Mouse (Mus musculus) c-Kit-negative CD71-positive TER-119-positive erythroid progenitor cells, embryonic 14.5 days (primary cell): ENCODE data around the gene Mapkapk2.
"Not testable (repeated sequence)": the region's sequence is repeated elsewhere in the genome, so short reads cannot be mapped to it uniquely, and the experiment has no call there.

Source experiments
- DNase-seq: peaks from one replicate; pipeline ENCODE4 v3.0.0-alpha.2; 2013; ENCODE audit warnings: low read depth, low spot score

Mapkapk2 gene

DNA sequence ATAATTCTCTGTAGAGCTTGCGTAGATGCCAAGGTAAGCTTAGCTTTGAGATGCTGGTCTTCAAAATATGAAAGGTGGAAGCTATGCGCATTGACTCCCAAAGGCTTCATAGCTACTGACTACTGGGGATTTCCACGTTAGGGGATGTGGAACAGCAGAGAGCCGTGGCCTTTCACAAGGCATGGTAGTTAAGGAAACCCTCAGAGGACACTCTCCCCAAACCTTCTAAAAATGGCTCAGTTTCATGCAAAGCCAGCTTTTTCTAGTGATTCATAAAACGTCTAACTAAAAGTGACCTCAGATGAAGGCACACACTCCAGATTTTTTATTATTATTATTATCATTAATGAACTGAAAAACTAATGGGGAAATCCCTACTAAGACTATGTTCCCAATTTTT, 47.6 kb downstream of the Mapkapk2 start:
- no peak for DNase-seq

DNA sequence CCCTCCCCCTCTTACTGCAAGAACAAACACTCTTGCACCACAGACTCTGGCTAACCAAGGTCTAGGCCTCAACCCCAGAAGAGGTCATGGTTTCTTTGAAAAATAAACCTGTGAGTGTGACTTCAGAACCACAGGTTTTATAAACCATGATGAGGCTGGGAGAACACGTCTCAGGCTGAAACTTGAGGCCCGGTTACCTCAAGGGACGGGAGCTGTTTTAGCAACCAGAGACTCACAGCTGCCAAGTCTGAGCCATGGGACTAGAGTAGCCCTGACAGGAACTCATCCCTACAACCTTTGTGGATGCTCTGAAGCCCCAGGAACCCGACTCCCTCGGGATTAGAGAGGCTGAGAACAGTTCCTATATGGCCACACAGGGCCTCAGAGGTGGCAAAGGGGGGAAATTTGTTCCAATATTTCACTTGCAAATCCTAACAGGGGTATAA, 48.2 kb downstream of the Mapkapk2 start:
- no peak for DNase-seq

DNA sequence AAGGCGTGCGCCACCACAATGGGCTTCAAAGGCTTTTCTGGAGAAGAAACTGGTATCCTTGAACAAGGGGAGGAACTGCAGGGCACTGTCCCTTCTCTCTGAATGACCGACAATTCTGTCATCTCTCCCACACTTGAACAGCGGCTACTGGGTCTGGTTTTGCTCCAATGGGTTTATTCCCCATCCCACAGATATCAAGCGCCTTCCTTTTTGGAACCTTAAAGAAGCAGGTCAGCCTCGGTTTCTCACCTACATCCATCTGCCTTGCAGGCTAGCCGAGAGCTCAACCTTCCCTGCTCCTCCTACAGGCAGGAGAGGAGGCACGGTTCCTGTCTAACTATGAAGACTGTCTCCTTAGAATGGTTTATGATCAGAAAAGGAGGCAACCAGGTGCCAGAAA, 48.7 kb downstream of the Mapkapk2 start:
- DNase-seq, result no peak

DNA sequence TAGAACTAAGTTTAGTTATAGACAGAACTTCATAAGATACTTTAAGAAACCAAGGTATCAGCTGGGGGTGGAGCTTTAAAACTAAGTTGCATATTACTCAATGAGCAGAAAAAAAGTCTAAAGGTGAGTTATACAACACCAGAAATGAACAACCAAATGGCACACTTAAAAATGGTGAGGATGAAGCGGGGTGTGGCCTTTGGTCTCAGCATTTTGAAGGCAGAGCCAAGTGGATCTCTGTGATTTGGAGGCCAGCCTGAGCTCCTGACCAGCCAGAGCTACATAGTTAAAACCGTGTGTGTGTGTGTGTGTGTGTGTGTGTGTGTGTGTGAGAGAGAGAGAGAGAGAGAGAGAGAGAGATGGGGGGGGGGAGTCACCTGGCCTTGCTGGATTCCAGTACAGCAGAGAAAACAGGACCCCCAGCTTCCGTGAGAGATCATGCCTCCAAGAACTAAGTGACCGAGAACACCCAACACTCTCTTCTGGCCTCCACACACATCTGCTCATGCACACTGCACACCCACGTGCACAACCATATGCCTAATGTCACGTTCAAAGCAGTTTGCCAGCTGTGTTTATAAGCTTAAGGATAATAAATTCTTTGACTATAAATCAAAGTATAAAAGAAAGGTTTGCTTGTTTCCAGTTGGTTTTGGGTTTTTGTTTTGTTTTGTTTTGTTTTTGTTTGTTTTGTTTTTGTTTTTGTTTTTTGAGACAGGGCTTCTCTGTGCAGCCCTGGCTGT, 49.3 kb downstream of the Mapkapk2 start:
- no peak for DNase-seq

DNA sequence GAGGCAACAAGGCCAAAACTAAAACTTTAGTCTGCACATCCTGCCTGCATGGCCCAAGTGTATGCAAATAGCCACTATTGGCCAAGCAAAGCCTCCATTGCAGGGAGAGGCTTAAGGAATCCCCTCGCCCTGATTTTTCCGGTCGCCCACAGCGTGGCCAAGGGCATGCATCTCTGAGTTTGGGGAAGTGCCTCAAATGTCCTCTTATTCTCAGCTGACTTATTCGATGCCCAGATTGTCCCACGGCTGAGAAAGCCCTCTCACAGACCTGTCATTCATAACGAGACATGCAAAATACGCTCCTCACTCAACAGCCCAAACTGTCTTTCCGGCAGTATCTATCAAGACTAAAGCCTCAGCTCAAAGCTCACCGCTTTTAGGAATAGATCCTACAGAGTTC, 51.0 kb downstream of the Mapkapk2 start:
- DNase-seq, result no peak

DNA sequence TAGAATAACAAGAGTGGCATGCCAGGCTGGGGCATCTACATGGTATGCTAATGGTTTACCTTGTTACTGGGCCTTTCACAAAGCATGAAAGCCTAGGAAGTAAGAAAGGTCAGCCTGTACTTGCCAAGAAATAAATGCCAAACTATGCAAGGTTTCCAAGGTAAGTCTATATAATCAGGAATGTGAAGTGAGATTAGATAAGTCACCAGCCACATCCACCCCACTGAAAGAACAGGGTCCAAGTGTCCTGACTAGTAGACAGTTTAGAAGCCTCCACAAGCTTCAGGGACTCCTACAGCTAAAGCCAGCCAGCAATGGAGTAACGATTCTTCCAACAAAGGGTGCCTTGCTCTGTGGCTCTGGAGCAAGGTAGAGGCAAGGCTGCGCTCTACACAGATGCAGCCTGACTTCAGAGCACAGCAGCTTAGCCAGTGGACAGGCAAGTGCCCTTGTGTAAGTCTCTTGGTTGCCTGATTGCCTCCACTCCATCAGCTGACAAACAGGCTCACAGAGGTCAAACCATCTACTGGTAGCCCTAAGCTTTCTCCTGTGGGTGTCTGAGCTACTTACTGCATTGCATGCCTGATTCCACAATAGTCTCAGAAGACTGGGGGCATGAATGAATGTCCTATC, 51.8 kb downstream of the Mapkapk2 start:
- DNase-seq, result no peak

DNA sequence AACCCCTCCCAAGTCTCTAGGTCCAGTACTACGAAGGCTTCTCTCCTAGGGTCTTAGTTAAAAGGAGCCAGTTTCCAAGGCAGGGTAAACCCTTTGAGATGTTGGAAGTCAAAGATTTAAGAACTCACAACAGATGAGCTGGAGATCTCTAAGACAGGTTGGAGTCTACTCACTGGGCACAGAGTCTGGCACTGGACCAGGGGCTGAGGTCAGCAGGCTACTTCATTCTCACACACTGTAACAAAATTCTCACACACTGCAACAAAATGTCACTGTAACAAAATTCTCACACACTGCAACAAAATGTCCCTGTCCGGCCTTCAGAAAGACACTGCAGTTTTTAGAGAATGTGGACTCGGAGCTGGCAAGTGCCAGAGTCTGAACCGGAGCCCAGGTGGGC, 54.0 kb downstream of the Mapkapk2 start:
- DNase-seq, result no peak

DNA sequence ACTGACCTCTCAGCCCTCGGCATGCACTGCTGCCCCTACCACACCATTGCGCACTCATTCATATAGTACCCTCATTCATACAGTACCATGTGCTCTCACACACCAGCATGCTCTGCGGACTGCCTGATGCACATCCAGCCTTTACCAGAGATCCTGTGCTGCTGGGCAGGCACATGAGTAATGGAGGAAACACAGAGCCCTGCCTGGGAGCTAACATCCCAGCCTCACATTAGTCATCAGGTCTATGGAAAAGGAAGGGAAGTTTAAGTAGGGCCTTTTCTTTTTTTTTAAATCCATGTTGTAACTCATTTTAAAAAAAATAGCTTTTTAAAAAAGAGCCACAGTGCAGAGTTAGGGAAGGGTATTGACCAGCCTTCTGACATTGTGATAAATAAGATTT, 54.9 kb downstream of the Mapkapk2 start:
- DNase-seq, result no peak

DNA sequence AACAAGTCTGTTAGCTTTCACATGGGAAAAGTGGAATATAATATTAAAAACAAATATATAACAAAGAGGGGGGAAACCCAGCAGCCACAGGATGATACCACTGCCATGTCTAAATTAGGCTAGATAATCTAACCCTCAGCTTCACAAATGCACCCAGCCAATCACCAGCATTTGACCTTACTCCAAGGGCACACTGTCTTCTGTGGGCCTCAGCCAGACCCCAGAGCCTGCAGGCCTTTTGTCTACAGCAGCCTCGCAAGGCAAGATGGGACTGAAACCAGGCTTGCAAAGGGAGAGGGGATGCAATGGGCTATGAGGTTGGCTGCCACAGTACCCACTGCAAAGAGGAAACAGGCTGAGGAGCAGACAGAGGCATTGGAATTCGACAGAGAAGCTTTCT, 55.4 kb downstream of the Mapkapk2 start:
- no peak for DNase-seq

DNA sequence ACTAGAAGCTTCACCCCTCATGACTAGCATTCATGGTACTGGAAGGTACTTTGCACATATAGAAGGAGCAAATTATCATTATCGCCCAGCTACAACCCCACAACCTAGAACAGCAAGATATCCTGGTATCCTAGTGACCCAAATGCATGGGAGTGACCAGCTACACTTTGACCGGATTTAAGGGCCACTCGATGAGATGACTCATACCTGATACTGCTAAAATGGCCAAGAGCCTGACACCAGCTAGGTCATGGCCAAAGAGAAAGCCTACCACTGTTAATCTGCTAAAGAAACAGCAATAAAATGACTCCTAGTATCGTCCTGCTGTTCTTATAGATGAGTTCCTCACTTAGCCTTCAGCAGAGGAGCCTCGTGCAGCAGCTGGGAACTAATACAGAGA, 58.1 kb downstream of the Mapkapk2 start:
- no peak for DNase-seq

DNA sequence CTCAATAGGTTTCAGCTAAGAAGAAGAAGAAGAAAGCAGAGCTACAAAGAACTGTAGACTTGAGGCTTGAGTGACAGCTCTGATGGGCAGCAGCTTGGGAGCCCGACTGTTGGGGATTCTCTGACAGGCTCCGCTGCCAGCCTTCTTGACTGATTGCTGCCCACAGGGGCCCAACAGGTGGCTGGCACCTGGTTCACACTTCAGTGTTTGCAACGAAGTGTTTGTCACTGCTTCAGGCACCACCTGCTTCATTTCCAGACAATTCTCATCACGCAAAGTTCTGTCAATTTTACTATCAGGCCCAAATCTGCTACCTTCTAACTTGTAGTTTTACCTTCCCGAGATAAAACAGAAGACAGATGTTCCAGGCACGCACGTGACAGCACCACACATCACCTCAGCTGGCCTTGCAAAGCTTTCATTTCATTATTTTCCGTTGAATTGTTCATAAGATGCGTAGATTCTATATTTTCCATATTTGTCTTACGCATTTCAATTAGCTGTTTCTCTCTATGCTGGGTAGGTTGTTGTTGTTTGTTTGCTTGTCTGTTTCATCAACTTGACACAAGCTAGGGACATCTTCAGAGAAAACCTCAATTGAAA, 59.1 kb downstream of the Mapkapk2 start:
- no peak for DNase-seq

DNA sequence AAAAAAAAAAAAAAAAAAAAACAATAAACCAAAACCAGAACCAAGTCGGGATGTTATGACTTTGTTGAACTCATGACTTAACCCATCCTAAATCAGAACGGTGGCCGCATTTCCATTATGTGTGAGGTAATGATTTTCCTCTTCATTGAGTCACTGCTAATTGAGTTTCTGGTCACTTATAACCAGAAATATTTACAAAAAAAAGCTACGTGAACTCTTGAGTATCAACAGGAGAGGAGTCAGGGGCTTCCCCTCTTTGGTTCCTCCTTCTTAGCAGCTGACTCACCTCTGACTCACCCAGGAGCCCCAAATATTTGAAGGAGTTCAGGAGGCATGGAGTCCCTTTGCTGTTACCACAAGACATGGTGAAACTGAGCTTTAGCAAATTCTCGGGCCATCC, 59.6 kb downstream of the Mapkapk2 start:
- no peak for DNase-seq

DNA sequence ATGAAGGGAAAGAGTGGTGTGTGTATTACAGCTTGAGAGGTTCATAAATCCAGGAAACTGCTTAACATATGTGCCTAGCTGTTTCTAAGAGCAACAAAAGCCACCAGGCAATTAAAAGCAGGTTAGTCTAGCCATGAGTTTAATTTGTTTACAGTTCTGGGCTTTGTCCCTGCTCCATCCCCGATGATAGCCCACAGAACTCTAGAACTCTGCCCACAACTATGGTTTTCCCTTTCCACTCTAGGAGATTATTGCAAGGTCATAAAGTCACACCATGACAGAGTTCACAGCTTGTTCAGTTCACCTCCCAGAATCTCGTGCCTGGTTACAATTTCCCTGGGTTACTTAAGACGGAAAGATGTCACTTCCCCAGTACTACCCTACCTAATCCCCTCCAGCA, 66.4 kb downstream of the Mapkapk2 start:
- DNase-seq, result no peak

DNA sequence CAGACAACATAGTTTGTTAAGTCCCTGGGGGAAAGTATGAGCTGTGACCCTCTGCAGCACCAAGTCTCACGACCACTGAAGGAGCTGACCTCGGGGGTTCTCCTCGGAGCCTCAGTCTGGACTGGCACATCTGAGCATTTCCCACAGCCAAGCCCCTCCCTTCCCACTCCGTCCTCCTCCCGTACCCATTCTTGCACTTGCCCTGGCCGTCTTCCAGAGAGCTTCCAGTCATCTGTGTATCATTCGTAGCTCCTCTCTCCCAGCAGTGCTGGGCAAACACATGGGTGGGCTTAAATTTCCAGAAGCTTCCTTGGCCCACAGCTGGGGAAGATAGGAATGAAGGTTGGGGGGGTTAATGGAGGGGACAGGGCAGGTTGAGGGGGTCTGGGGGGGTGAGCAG, 67.4 kb downstream of the Mapkapk2 start:
- no peak for DNase-seq

DNA sequence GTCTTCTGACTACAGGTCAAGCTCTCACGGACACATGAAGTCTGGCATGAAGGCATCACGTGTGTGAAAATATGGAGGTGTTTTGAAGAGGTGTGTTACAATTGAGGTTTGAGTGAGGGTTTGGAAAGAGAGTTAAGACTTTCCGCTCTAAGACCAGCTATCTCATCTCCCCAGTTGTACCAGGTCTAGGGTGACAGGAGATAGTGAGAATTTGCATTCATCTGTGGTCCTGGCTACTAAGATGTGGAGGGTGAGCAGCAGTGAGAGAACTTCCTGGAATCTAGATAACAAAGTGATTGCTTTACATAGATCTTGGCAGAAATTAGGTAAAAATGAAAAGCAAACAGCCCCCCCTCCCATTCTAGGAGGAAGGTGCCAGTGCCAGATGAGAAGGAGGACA, 68.4 kb downstream of the Mapkapk2 start:
- no peak for DNase-seq

DNA sequence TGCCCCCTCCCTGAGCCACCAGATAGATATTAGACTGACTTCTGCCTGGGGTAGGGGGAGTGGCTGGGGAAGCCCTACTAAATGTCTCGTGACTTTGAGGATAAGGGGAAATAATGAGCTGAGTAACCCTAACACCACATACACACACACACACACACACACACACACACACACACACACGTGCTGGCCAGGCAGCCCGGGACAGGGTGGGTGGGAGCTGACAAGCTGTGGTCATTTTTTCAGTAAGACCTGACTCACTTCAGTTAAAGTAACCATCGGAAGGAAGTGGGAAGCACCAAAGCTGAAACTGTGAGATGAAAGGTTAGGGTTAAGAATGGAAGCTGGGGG, 71.8 kb downstream of the Mapkapk2 start:
- no peak for DNase-seq

DNA sequence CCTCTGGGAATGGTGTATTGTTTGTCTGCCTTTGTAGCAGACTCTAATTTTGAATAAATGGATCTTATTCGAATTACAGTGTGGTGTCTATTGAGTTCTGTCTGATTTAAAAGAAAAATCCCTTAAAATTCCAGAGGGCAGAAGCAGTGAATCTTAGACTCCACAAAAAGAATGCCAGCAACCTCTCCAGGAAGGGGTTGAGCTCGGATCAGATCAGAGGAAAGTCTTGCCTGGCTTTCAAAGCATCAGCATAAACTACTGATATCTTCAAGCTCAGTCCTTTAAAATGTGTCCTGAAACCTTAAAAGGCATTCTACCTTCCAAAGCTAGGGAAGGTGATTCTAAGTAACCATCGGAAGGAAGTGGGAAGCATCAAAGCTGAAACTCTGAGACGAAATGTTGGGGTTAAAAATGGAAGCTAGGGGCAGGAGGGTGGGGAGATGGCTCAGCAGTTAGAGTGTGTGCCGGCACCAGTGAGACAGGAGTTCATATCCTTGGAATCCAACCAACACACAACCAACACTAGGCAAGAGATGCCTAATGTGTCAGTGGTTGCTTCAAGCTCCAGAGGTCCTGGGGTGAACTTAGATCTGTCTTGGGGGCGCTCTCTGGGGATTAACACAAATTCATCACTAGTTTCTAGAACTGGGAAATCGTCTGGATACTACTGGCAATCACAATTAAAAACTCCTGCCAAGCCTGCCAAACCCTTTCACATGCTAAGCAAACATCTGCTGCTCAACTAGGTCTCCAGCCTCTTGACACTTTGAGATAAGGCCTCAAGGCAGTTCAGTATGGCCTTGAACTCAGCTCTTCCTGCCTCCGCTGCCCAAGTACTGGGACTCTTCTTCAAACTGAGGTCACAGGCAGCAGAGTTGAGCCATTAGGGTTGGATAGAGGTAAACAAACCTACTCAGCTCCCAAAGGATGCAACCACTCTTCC, 72.5 kb downstream of the Mapkapk2 start:
- DNase-seq, result no peak

DNA sequence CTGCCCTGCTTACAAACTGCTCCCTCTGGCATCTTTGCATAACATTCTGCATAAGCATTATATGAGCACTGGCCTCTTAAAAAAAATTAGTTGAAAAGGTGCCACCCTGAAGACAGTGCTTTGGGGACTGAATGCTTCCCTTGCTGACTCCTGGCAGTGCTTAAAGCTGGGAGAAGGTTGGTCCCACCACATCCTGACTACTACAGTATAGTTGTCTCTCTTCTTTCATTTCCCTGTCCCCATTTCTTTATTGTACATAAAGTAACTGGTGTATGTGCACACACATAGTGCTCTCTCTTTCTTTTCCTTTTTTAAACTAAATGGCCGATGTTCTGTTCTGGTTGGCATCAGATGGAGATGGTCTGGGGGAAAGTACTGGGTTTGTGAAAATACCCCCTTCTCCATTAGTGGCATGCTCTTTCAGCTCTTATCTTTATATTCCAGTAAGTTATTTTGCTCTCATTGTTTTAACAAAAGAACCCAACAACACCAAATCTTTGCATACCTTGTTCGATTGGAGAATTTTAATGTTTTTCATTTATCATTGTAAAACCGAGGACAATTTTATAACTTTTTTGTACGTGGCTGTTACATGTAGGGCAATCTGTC, 74.3 kb downstream of the Mapkapk2 start:
- DNase-seq, result not testable (repeated sequence)

DNA sequence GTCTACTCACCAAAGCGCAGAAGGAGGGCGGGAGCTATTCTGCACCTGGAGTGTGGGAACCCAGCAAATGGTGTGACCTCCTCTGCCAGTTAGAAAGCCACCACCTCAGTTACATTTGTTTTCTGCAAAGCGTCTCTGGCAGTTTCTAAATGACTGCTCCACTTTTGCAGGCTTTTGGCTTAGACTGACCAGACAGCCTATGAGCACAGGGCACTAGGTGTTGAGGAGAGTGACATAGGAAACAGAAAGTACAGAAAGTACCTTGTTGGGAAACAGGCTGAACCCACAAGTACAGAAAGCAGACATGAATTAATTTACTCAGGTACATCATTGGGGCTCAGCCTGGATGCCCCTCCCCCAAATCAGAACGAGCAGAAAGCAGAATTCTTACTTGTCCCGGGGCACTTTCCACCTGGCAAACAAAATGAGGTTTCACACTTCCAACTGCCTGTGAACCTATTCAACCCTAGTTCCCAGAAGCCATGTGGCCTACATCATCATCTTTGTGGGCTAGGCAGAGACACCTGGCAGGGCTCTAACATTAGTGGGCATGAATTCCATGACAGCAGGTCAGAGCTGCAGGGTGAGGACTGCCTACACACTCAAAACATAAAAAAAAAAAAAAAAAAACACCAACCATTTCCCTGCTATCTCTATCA, 74.9 kb downstream of the Mapkapk2 start:
- DNase-seq, result no peak

DNA sequence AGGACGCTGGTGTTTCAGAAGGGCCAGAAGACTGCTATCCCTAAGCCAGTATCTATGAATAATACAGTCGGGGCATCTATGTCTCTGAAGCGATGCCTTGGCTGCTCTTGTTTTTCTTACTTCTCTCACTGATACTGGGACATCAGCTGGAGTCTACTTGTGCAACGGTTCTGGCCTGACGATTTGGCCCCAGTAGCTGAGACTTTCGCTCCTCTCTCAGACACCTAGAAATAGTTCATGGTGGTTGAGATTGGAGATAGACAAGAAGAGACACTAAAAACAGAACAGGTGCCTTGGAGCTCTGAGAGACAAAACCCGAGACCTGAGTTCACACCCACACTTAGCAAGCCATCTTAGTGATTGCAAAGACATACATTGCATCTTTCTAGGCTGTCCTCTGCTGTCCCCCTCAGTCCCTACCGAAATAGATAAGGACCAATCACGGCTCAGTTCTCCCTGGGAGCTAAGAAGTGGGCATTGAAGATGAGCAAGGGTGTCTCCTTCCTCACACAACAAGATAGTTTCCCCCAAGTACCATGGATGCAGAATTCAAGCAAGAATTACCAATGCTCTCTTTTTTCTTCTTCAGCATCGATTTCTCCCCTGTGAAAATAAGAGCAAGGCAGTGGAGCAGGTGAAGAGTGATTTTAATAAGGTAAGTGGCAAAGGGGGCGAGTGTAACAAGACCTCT, 75.6 kb downstream of the Mapkapk2 start:
- DNase-seq, result no peak

DNA sequence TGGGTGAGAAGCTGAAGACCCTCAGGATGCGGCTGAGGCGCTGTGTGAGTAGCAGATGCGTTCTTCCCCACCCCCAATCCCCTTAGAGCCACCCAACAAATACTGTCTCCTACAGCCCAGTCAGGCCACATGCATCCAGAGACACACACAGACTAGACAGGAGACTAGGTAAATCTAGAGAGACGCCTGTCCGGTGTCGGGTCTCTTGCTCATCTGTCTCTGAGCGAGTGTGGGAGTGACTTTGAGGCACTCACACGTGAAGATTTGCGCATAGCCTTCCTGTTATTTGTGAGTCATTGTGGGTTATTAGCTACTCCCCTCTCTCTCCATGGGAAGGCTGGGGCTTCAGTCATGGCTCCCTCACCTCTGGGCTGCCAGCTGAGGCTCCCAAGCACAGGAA, 76.2 kb downstream of the Mapkapk2 start:
- no peak for DNase-seq
